Mouse (Mus musculus) liver, embryonic 14.5 days (tissue): Measurements from ENCODE around the gene Ascl5. TPM values are rescaled to one million over a fixed set of nuclear protein-coding genes. Genes with fewer than 3 reads are reported as not detected.

ENCODE experiments used
- ATAC-seq: fragments of 200-750 bp; cut with Nextera tagmentation; 2 replicates; pipeline ENCODE4 v1.8.0; 2017; ENCODE audit warnings: moderate number of reproducible peaks, mild to moderate bottlenecking, moderate library complexity; ENCODE audit not compliant: insufficient read depth
- DNase-seq, 3 experiments: peaks; one replicate each; pipeline ENCODE4 v3.0.0-alpha.2; 2012 to 2013; ENCODE audit warnings: low read depth in 3 of 3, low spot score in 3 of 3
- H3K27ac ChIP-seq: fragments of 300-500 bp; sonication (generic); 2 replicates; pipeline ENCODE4 v1.5.1; 2014; ENCODE audit warnings: moderate library complexity, mild to moderate bottlenecking, control low read depth, inconsistent platforms
- H3K27me3 ChIP-seq: fragments of 300-500 bp; sonication (generic); 2 replicates; pipeline ENCODE4 v1.6.1; 2014; ENCODE audit warnings: mild to moderate bottlenecking, low read length, moderate library complexity; ENCODE audit not compliant: control insufficient read depth, insufficient read depth
- H3K36me3 ChIP-seq: fragments of 300-500 bp; sonication (generic); replicated peaks from 2 replicates; pipeline ENCODE4 v1.6.1; 2014; ENCODE audit warnings: low read depth; ENCODE audit not compliant: control insufficient read depth, insufficient read depth
- H3K4me1 ChIP-seq, 2 experiments: fragments of 200-500 bp in 1 of 2; fragments of 300-500 bp in 1 of 2; sonication (generic) in 1 of 2; replicated peaks; 2 replicates each; pipeline ENCODE4 v1.6.1; 2012 to 2014; ENCODE audit warnings: antibody characterized with exemption in 1 of 2, inconsistent platforms in 1 of 2, low read length in 1 of 2; ENCODE audit not compliant: control insufficient read depth in 2 of 2, insufficient read depth in 2 of 2
- H3K4me2 ChIP-seq: fragments of 300-500 bp; sonication (generic); 2 replicates; pipeline ENCODE4 v1.6.1; 2014; ENCODE audit warnings: low read depth, mild to moderate bottlenecking, control low read depth, moderate library complexity
- H3K4me3 ChIP-seq, 2 experiments: fragments of 200-500 bp in 1 of 2; fragments of 300-500 bp in 1 of 2; sonication (generic) in 1 of 2; 2 replicates each; pipeline ENCODE4 v1.5.1; 2012 to 2014; ENCODE audit warnings: low read depth in 2 of 2, low read length in 2 of 2, mild to moderate bottlenecking in 2 of 2, control low read depth in 1 of 2, inconsistent platforms in 1 of 2, moderate library complexity in 1 of 2; ENCODE audit not compliant: insufficient read depth in 1 of 2
- H3K9ac ChIP-seq: fragments of 300-500 bp; sonication (generic); replicated peaks from 2 replicates; pipeline ENCODE4 v1.6.1; 2014; ENCODE audit warnings: mild to moderate bottlenecking, control low read depth, moderate library complexity
- H3K9me3 ChIP-seq: fragments of 300-500 bp; sonication (generic); 2 replicates; pipeline ENCODE4 v1.6.1; 2016; ENCODE audit warnings: low read length, mixed read lengths; ENCODE audit not compliant: control insufficient read depth
- CTCF ChIP-seq: IDR thresholded peaks from 2 replicates; pipeline ENCODE4 v1.5.1; 2016; ENCODE audit warnings: antibody characterized with exemption, low read depth, control low read depth
- EP300 ChIP-seq: IDR thresholded peaks from 2 replicates; pipeline ENCODE4 v1.6.1; 2016; ENCODE audit warnings: antibody characterized with exemption, low read depth
- WGBS: fragments of 180-500 bp; shearing (Covaris S2); extraction: QIAGEN DNeasy Blood & Tissue Kit; methylation state at CpG from one replicate; pipeline ENCODE4 v1.1.7; 2014; ENCODE audit not compliant: insufficient replicate concordance; 5-methylcytosine and 5-hydroxymethylcytosine counted together
- polyA plus RNA-seq, 2 experiments: library from polyadenylated mRNA; depleted of rRNA in 1 of 2; stranded (reverse) in 1 of 2; unstranded in 1 of 2; fragments of >200 nt; fragmentation: Nextera tagmentation in 1 of 2; extraction: Ambion mirVana in 1 of 2; gene quantifications; 2 replicates each; pipeline versions ENCODE4 v1.2.1 to v1.2.3; 2012 to 2014

Ascl5 gene
- polyA plus RNA-seq, 2 experiments = not detected

- Histone ChIP-seq H3K27me3 (no peaks in the 10 kb centered on the region; the same call in 1 of the 2 replicates), H3K4me2 (no peak overlapping the region), H3K36me3 (no peaks in the 10 kb centered on the region), H3K9ac (no peak overlapping the region), H3K4me3 (no peak overlapping the region), H3K9me3 (no peaks in the 10 kb centered on the region), H3K27ac (no peak overlapping the region), H3K4me1 (no peaks in the 10 kb centered on the region)
- TF ChIP-seq EP300 (no peak), CTCF (no peak)
- 44% methylated on average over 3 of the region's 3 CpGs for WGBS
- no peak for ATAC-seq
- DNase-seq = no peak
Observed at GRCm38 (mm10) chr1:136067579-136067978, 17.0 kb downstream of the Ascl5 start.

DNA sequence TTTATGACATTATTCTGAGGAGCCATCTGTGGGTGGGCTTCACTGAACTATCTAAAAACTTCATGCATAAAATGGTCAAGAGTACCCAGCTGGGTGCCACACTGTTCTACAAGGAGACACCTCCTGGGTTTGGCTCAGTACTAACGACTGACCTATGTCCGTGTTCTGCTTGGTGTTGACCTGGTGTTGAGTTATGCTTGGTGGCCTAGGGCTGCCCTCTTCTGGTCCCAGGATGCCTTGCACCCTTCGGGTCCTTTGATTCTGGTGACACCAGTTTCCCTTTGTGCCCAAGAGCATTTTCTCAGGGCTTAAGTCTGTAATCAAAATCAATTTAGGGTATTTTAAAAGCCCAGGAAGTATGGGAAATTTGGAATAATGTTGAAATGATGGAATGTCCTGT, 25.5 kb downstream of the Ascl5 start:
- TF ChIP-seq EP300 (no peak), CTCF (peak; percentile 86)
- no peaks in the 10 kb centered on the region for H3K9me3 ChIP-seq
- no peak overlapping the region for H3K4me3 ChIP-seq
- H3K27ac ChIP-seq = no peak overlapping the region
- H3K4me2 ChIP-seq = no peak overlapping the region
- ATAC-seq (no peak), DNase-seq (no peak)
- no peaks in the 10 kb centered on the region; the same call in 1 of the 2 replicates for H3K27me3 ChIP-seq
- H3K36me3 ChIP-seq = no peaks in the 10 kb centered on the region
- H3K4me1 ChIP-seq = no peaks in the 10 kb centered on the region
- no peak overlapping the region for H3K9ac ChIP-seq
- WGBS = 4% methylated on average over 3 of the region's 3 CpGs

DNA sequence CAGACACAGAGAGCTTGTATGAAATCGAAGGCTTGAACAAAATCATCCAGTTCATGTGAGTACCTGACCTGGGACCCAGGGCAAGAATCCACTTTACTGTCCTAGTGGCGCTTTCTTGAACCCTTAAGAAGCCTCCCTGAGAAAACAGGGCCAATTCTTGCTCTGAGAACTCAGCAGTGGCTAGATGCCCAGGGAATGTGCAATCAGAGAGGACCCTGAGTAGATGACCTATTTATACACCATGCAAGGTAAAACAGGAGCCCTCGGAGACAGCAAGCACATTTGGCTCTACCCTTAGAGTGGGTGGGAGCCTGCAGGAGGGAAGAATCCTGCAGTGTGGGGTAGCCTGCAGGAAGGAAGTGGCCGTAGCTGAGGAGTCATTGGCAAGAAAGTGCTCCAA, 27.1 kb downstream of the Ascl5 start:
- ATAC-seq = no peak
- no peaks in the 10 kb centered on the region for H3K36me3 ChIP-seq
- no peaks in the 10 kb centered on the region for H3K4me1 ChIP-seq
- 42% methylated on average over 4 of the region's 4 CpGs for WGBS
- H3K9me3 ChIP-seq = no peaks in the 10 kb centered on the region
- H3K4me2 ChIP-seq = no peak overlapping the region
- no peak for TF ChIP-seq EP300
- no peak for TF ChIP-seq CTCF
- H3K4me3 ChIP-seq = no peak overlapping the region
- H3K9ac ChIP-seq = no peak overlapping the region
- no peak for DNase-seq
- no peak overlapping the region for H3K27ac ChIP-seq
- no peaks in the 10 kb centered on the region; the same call in 1 of the 2 replicates for H3K27me3 ChIP-seq

DNA sequence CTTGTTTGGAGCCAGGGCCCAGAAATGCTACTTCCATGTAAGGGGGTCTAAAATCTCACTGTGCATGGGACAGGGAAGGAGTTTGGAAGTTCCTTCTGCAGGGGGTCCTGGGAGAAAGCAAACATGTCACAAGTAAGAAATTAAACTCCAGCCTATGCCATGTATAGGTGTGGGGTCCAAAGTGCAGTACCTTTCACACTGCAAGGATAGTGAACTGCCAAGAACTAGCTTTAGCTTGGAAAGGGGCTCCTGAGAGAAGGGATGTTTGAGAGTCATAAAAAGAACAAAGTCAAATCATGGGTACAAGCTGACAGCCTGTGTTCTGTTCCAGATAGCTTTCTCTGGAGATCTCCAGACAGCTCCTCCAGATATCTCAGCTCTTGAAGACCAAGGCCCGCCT, 30.6 kb downstream of the Ascl5 start:
- Histone ChIP-seq H3K4me2 (no peak overlapping the region), H3K27ac (no peak overlapping the region), H3K27me3 (no peaks in the 10 kb centered on the region; the same call in 1 of the 2 replicates), H3K4me3 (no peak overlapping the region), H3K4me1 (peaks cover 0 to 5% of the 10 kb centered on the region in 2 experiments; a peak in 2 of 4 replicates), H3K9ac (no peak overlapping the region), H3K36me3 (no peaks in the 10 kb centered on the region), H3K9me3 (no peaks in the 10 kb centered on the region)
- ATAC-seq (no peak), DNase-seq (no peak)
- TF ChIP-seq EP300 (no peak), CTCF (no peak)
- 62% methylated on average over 1 of the region's 1 CpGs for WGBS

DNA sequence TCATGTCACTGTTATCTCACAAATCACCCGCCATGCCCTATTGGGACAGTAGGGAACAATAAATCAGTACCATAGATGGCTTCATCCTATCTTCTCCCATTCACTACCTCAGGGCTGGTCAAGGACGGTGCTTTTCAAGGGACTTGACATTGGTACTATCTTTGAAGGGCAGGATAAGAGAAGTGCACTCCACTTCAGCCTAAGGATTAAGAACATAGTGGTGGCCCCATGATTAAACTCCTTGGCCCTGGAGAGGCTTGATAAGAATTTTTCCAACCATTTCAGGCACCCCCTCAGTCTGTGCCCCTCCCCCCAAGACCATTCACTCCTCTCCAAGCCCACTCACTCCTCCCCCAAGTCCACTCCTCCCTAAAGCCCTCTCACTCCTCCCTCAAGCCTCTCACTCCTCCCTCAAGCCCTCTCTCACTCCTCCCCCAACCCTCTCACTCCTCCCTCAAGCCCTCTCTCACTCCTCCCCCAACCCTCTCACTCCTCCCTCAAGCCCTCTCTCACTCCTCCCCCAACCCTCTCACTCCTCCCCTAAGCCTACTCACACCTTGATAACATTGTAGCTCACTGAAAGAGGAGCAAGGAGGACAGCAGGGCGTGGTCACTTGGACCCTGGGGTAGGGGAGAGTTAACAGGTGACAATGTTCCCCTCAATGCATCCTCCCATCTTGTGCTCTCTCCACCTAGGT, 35.5 kb downstream of the Ascl5 start:
- H3K4me1 ChIP-seq = peaks cover 0 to 5% of the 10 kb centered on the region in 2 experiments; a peak in 2 of 4 replicates
- ATAC-seq = peak; percentile 57; the same call in 1 of the 2 replicates
- no peak for TF ChIP-seq EP300
- no peak for TF ChIP-seq CTCF
- whole genome bisulfite sequencing = 27% methylated on average over 3 of the region's 3 CpGs
- DNase-seq = no peak
- no peaks in the 10 kb centered on the region for H3K36me3 ChIP-seq
- H3K9ac ChIP-seq = no peak overlapping the region
- no peak overlapping the region for H3K4me2 ChIP-seq
- no peak overlapping the region for H3K27ac ChIP-seq
- H3K9me3 ChIP-seq = no peaks in the 10 kb centered on the region
- H3K27me3 ChIP-seq = no peaks in the 10 kb centered on the region
- no peak overlapping the region for H3K4me3 ChIP-seq
